Mouse (Mus musculus) limb, embryonic 15.5 days (tissue): ENCODE measurements around the gene Aff1. TPM values are rescaled to one million over a fixed set of nuclear protein-coding genes. Genes with fewer than 3 reads are reported as not detected.

Source experiments
- ATAC-seq: fragments of 200-750 bp; cut with Nextera tagmentation; 2 replicates; pipeline ENCODE4 v1.8.0; 2017; ENCODE audit warnings: low read depth, moderate TSS enrichment; ENCODE audit not compliant: insufficient number of reproducible peaks, low FRiP score, low TSS enrichment
- H3K27ac ChIP-seq: fragments of 300-500 bp; sonication (generic); 2 replicates; pipeline ENCODE4 v1.5.1; 2015; ENCODE audit warnings: moderate library complexity, mild to moderate bottlenecking, inconsistent platforms
- H3K27me3 ChIP-seq: fragments of 300-500 bp; sonication (generic); 2 replicates; pipeline ENCODE4 v1.6.1; 2015; ENCODE audit warnings: inconsistent platforms
- H3K36me3 ChIP-seq: fragments of 300-500 bp; sonication (generic); 2 replicates; pipeline ENCODE4 v1.6.1; 2015; ENCODE audit warnings: inconsistent platforms
- H3K4me1 ChIP-seq: fragments of 300-500 bp; sonication (generic); 2 replicates; pipeline ENCODE4 v1.6.1; 2015; ENCODE audit warnings: inconsistent platforms
- H3K4me2 ChIP-seq: fragments of 300-500 bp; sonication (generic); 2 replicates; pipeline ENCODE4 v1.6.1; 2015; ENCODE audit warnings: mild to moderate bottlenecking, inconsistent platforms
- H3K4me3 ChIP-seq: fragments of 300-500 bp; sonication (generic); 2 replicates; pipeline ENCODE4 v1.5.1; 2015; ENCODE audit warnings: mild to moderate bottlenecking, inconsistent platforms
- H3K9ac ChIP-seq: fragments of 300-500 bp; sonication (generic); 2 replicates; pipeline ENCODE4 v1.6.1; 2015; ENCODE audit warnings: inconsistent platforms
- H3K9me3 ChIP-seq: fragments of 300-500 bp; sonication (generic); 2 replicates; pipeline ENCODE4 v1.6.1; 2016; ENCODE audit warnings: inconsistent platforms
- WGBS: fragments of 180-500 bp; shearing (Covaris S2); methylation state at CpG from one replicate; pipeline ENCODE4 v1.1.7; 2015; 5-methylcytosine and 5-hydroxymethylcytosine counted together
- polyA plus RNA-seq: library from polyadenylated mRNA; unstranded; fragments of >200 nt; fragmentation: Nextera tagmentation; extraction: Ambion mirVana; gene quantifications from 2 replicates; pipeline ENCODE4 v1.2.1, GENCODE M21; 2015

Aff1 gene
- polyA plus RNA-seq, 1 experiment from 2014 or later: 5.1 TPM

DNA sequence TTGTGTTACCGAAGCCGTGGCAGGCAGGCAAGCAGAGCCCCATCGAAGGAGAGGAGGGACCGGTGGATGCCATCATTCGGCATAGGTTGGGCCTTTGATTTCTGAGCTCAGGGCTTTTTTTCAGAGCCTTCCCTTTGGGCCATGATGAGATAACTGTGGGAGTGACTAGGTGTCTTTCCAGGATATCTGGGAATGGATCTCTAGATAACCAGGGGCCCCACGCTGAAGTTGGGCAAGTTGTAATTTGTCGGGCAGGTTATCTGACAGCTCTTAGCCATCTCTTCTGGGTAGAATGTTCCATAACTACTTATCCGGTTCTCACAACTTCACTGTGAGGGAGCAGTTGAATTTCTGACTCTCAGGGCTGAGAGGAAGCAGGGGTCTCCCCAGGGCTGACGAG, 77.5 kb downstream of the Aff1 start:
- Histone ChIP-seq H3K4me1 (peaks cover 26% of the 10 kb centered on the region), H3K27me3 (no peaks in the 10 kb centered on the region), H3K36me3 (no peaks in the 10 kb centered on the region), H3K4me2 (no peak overlapping the region), H3K4me3 (no peak overlapping the region), H3K27ac (no peak overlapping the region), H3K9ac (no peak overlapping the region), H3K9me3 (no peaks in the 10 kb centered on the region; the same call in 1 of the 2 replicates)
- no peak for ATAC-seq
- WGBS: 64% methylated on average over 9 of the region's 9 CpGs

DNA sequence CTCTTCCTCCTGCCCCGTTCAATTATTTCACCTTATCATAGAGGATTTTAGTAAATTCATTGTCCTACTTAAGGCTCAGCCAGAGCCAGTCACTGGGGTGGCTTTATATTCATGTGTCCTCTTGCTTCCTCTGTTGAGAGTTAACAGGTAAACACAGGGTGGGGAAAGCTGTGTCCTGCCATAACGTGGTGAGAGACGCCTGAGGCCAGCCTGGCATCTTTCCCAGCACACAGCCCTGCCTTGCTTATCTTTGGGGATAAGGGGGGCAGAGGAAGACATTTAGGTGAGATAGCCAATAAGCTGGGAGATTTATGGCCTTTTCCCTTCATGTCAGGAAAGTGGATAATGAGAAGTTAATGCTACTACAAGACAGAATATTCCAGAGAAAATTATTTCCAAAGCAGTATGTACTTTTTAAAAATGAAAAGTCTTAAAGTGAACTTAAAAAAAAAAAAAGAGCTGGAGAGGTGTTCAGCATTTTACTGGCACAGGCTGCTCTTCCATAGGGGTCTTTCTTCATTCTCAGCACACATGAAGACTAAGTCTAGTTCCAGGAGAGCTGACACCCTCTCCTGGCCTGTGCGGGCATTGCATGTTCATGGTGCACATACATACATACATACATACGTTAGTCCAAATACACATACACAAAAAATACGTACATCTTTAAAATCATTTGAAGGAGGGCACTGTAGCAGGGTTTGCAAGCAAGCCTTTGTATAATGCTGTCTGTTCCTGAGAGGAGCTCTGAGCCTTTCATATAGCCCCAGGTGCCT, 78.5 kb downstream of the Aff1 start:
- peaks cover 31% of the 10 kb centered on the region for H3K4me1 ChIP-seq
- no peaks in the 10 kb centered on the region; the same call in 1 of the 2 replicates for H3K9me3 ChIP-seq
- no peak overlapping the region for H3K27ac ChIP-seq
- no peak overlapping the region for H3K4me3 ChIP-seq
- H3K4me2 ChIP-seq: no peak overlapping the region
- no peaks in the 10 kb centered on the region for H3K36me3 ChIP-seq
- 75% methylated on average over 6 of the region's 6 CpGs for WGBS
- no peak for ATAC-seq
- no peaks in the 10 kb centered on the region for H3K27me3 ChIP-seq
- no peak overlapping the region for H3K9ac ChIP-seq

DNA sequence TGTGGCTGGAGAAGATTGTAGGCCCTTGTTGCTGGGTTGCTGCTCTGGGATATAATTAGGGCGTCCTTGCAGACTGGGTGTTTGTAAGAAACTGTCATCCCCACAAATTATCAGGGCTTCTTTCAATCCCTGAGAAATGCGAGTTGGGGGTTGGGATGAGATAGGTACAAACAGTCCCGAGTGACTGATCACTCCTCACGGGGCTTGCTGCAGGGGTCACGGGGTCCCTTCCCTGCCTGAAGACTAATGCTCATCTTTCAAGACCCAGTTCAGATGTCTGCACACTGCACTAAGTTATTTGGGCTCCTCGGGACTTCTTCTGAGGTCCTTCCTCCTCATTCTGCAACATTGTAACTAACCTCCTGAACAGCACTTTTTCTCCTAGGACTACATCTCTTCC, 79.2 kb downstream of the Aff1 start:
- Histone ChIP-seq H3K27ac (no peak overlapping the region), H3K9ac (no peak overlapping the region), H3K9me3 (no peaks in the 10 kb centered on the region), H3K4me2 (no peak overlapping the region), H3K4me1 (peaks cover 31% of the 10 kb centered on the region), H3K36me3 (no peaks in the 10 kb centered on the region), H3K4me3 (no peak overlapping the region), H3K27me3 (no peaks in the 10 kb centered on the region)
- no peak for ATAC-seq
- 45% methylated on average over 6 of the region's 6 CpGs for WGBS

DNA sequence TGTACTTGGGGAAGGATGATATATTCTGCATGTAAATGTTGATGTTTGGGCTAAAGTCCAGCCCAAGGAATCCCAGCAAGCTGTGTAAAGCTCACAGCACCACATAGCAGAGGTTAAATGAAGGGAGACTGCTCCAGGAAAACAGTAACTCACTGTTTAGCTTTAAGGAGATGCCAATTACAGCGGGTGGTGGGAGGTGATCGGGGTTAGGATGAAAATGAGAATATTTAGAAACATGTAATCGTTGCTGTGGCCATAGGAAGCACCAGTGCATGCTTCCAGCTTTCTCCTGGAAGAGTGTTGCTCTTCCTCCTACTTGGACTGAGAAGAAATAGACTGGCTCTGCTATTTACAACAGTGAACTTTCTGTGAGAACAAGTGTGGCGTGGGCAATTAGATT, 80.1 kb downstream of the Aff1 start:
- ATAC-seq: no peak
- Histone ChIP-seq H3K27ac (peak overlapping the region; percentile 76; the same call in 1 of the 2 replicates), H3K36me3 (no peaks in the 10 kb centered on the region), H3K4me1 (peaks cover 32% of the 10 kb centered on the region), H3K4me3 (no peak overlapping the region), H3K9me3 (no peaks in the 10 kb centered on the region), H3K4me2 (no peak overlapping the region; the same call in 1 of the 2 replicates), H3K27me3 (no peaks in the 10 kb centered on the region), H3K9ac (no peak overlapping the region)
- 18% methylated on average over 4 of the region's 4 CpGs for WGBS

DNA sequence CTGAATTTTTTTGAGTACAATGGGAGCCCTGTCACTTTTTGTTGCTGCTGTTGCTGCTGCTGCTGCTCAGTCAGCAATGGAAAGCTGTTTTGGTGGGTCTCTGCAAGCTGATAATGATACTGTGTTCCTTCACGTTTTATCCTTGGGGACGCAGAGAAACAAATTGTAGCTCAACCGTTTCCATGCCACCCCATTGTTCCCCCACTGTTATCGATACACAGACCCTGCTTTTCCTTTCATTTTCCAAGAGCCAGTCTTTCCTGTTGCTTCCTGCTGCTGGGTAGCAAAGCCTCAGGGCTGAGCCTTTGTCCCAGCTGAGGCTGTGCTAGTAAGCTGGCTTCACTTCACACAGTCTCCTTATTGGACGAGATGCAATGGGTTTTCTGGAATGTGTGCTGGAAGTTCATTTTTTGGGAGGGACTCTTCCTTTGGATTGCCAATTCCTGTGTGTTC, 81.0 kb downstream of the Aff1 start:
- peak overlapping the region; percentile 27 for H3K4me2 ChIP-seq
- WGBS: 9% methylated on average over 5 of the region's 5 CpGs
- ATAC-seq: peak; percentile 63; the same call in 1 of the 2 replicates
- H3K27me3 ChIP-seq: no peaks in the 10 kb centered on the region
- no peak overlapping the region for H3K9ac ChIP-seq
- H3K36me3 ChIP-seq: no peaks in the 10 kb centered on the region
- peak overlapping the region; percentile 76 for H3K27ac ChIP-seq
- peak overlapping the region; percentile 12 for H3K4me3 ChIP-seq
- H3K9me3 ChIP-seq: no peaks in the 10 kb centered on the region
- peaks cover 40% of the 10 kb centered on the region for H3K4me1 ChIP-seq

DNA sequence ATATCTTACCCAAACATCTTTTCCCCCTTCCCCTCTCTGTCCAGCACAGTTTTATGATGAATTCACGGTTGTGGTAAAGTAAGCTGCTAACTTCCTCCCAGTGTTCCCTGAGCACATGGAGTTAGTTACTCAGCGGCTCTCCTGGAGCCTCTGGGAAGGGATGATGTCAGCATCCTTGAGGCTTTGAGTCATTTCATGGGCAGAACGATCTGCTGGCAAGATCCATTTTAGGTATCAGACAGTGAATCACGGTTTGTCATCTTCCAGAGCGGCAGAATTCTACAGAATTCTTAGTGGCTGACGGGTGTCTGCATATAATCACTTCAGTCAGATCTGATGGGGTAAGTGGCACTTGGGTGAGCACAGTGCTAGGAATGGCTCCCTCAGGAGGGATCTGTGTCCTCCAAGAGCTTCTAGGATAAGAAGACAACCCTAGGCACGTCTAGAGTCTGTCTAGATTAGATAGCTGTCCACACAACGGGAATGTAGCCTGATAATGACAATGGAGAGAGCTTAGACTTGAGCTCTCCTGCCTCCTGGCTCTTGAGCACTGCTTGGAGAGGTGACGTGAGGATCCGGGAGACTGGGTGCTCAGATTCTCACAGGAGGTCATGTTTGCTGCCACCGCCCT, 82.6 kb downstream of the Aff1 start:
- no peak for ATAC-seq
- peaks cover 49% of the 10 kb centered on the region for H3K4me1 ChIP-seq
- no peak overlapping the region for H3K4me3 ChIP-seq
- no peak overlapping the region for H3K4me2 ChIP-seq
- no peaks in the 10 kb centered on the region for H3K9me3 ChIP-seq
- 53% methylated on average over 11 of the region's 11 CpGs for WGBS
- no peaks in the 10 kb centered on the region for H3K27me3 ChIP-seq
- no peaks in the 10 kb centered on the region for H3K36me3 ChIP-seq
- H3K9ac ChIP-seq: no peak overlapping the region
- H3K27ac ChIP-seq: peak overlapping the region; percentile 27; the same call in 1 of the 2 replicates

DNA sequence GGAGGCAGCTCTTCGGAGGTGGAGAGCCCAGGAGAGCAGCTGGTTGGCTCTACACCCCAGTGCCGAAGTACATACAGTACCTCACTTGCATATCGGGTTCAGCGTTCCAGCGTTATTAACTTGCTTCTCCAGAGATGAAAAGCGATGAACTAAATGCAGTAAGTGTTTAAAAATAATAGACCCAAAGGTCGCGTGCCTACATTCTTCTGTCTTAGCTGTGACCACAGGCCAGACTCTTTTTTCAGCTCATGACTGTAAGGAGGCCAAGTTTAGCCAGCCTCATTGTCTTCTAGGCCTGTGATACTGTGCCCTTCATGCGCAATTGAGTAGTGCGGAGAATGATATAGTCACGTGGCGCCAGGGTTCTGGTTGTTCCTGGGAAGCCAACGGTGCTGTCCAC, 83.3 kb downstream of the Aff1 start:
- Histone ChIP-seq H3K9me3 (no peaks in the 10 kb centered on the region), H3K9ac (no peak overlapping the region), H3K4me3 (no peak overlapping the region), H3K27ac (no peak overlapping the region; the same call in 1 of the 2 replicates), H3K4me2 (no peak overlapping the region), H3K36me3 (no peaks in the 10 kb centered on the region), H3K4me1 (peaks cover 49% of the 10 kb centered on the region), H3K27me3 (no peaks in the 10 kb centered on the region)
- 77% methylated on average over 13 of the region's 13 CpGs for WGBS
- ATAC-seq: no peak

DNA sequence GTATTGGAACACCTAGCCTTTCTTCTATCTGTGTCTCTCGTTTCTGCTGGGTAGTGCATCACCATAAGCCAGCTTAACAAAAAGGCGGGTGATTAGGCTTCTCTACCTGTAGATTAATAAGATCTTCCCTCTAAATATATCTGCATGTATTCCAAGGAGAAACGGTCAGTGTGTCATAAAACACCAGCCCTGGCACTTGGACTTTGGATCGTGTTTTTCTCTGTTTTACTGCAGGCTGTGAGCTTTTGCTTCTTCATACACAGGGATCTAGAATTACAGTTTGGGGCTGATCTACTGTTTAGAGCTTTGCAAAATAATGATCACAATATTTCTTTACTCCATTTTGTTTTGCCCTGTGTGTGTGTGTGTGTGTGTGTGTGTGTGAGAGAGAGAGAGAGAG, 84.7 kb downstream of the Aff1 start:
- 62% methylated on average over 4 of the region's 4 CpGs for WGBS
- Histone ChIP-seq H3K4me3 (no peak overlapping the region), H3K4me1 (peaks cover 44% of the 10 kb centered on the region), H3K27me3 (no peaks in the 10 kb centered on the region), H3K9ac (no peak overlapping the region), H3K4me2 (no peak overlapping the region), H3K9me3 (no peaks in the 10 kb centered on the region), H3K36me3 (no peaks in the 10 kb centered on the region), H3K27ac (no peak overlapping the region)
- no peak for ATAC-seq

DNA sequence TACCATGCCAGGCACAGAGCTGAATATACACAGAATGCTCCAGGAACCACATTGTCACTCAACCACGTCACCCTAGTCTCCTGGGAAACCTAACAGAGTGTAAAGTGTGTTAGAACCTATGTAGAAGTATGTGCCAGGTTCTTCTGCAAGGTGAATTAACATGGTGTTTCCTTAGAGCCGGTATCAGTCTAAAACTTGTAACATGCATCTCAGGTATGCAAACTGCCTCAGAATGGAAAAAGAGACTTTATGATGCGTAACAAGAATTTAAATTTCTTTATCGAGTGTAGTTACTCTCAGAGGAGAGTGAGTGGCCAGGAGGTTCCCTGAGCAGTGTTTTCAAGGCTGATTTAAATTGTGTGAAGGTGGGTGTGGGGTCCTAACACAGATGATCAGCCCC, 85.3 kb downstream of the Aff1 start:
- Histone ChIP-seq H3K9ac (no peak overlapping the region), H3K36me3 (no peaks in the 10 kb centered on the region), H3K4me2 (0 out of 2 replicates have a peak overlapping the region, but pooled peaks have one; percentile 41), H3K27me3 (no peaks in the 10 kb centered on the region), H3K9me3 (no peaks in the 10 kb centered on the region), H3K4me1 (peaks cover 39% of the 10 kb centered on the region), H3K4me3 (no peak overlapping the region), H3K27ac (no peak overlapping the region)
- no peak for ATAC-seq
- whole genome bisulfite sequencing: 53% methylated on average over 4 of the region's 4 CpGs

DNA sequence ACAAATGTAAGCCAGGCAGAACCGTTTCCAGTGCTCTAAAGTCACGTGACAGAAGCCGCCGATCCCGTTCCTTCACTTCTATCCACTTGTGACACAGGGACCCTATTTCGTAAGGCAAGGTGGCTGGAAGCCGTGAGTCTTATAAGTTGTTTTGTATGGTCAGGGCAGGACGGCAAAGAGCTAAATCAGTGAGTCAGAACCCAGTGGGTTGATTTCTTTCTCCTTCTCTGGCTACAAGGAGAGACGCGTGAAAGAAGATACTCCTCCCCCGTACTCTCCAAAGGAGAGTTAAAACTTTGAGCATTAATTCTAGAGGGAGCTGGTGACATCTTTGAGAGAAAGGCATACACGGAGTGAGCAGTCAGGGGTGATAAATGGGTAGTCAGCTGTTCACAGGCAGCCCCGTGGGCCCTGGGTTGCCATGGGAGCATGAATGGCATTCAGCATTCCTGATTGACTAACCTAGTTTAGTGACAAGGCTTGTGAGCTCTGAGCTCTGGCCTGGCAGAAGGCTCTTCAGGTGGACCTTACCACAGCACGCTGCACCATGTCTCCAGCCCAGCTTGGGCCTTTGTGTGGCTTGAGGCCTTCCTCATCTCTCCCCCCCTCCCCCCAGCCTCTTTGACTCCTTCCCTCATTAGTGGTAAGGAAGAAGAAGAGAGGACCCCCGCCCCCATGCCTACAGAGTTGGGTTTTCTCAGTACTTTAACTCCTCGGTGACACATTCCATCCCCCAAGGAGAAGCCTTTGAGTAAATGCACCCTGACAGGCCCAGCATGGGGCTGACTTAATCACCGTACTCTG, 86.3 kb downstream of the Aff1 start:
- no peaks in the 10 kb centered on the region for H3K27me3 ChIP-seq
- peak overlapping the region; percentile 21 for H3K4me3 ChIP-seq
- peaks cover 30% of the 10 kb centered on the region for H3K4me1 ChIP-seq
- no peak overlapping the region for H3K27ac ChIP-seq
- ATAC-seq: no peak
- peak overlapping the region; percentile 41 for H3K4me2 ChIP-seq
- no peak overlapping the region for H3K9ac ChIP-seq
- WGBS: 13% methylated on average over 17 of the region's 17 CpGs
- peaks cover under 1% of the 10 kb centered on the region for H3K36me3 ChIP-seq
- H3K9me3 ChIP-seq: no peaks in the 10 kb centered on the region

DNA sequence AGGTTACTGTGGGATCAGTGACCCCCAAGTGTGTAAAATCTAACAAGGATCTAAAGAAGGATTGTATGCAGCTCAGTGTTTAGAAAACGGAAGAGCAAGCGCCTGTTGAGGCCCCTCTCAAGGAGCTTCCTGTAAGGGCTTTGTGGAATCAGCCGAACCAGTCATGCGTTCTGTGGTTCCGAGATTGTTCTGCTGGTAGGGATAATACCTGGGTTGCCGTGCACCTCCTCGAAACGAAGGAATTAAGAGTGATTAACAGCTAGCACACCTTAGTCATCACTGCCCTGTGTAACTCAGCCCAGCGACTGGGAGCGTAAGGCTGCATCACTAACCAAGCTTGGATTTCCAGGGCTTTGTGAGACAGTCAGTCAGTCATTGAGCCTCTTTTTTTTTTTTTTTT, 87.7 kb downstream of the Aff1 start:
- H3K36me3 ChIP-seq: peaks cover 11% of the 10 kb centered on the region
- no peak overlapping the region for H3K27ac ChIP-seq
- no peak overlapping the region for H3K9ac ChIP-seq
- H3K27me3 ChIP-seq: no peaks in the 10 kb centered on the region
- no peak for ATAC-seq
- no peak overlapping the region for H3K4me2 ChIP-seq
- no peaks in the 10 kb centered on the region for H3K9me3 ChIP-seq
- no peak overlapping the region for H3K4me3 ChIP-seq
- peaks cover 21% of the 10 kb centered on the region for H3K4me1 ChIP-seq
- WGBS: 45% methylated on average over 10 of the region's 10 CpGs

DNA sequence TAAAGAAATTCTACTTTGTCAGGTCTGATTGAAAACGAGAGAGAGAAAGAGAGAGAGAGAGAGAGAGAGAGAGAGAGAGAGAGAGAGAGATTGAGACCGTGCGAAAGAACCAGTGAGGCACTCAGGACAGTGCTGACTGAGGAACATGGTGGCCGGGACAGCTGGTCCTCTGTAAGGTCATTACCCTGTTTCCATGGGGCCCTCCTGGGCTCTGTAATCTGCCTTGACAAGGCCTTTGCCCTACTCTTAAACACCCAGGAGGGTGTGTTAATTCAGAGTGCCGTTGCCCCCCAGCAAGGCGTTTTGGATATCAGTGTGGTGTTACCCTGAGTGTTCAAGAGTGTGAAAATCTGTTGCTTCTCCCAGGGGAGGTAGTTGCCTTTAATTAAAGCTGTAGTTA, 88.1 kb downstream of the Aff1 start:
- WGBS: 46% methylated on average over 6 of the region's 6 CpGs
- no peak overlapping the region for H3K27ac ChIP-seq
- ATAC-seq: no peak
- no peak overlapping the region for H3K9ac ChIP-seq
- no peak overlapping the region for H3K4me3 ChIP-seq
- H3K4me2 ChIP-seq: no peak overlapping the region
- no peaks in the 10 kb centered on the region for H3K9me3 ChIP-seq
- no peaks in the 10 kb centered on the region for H3K27me3 ChIP-seq
- H3K4me1 ChIP-seq: peaks cover 18% of the 10 kb centered on the region
- peaks cover 11% of the 10 kb centered on the region for H3K36me3 ChIP-seq
